Mouse (Mus musculus) lung, postnatal 0 days (tissue): Measurements from ENCODE around the gene Exoc7. TPM values are rescaled to one million over a fixed set of nuclear protein-coding genes. Genes with fewer than 3 reads are reported as not detected.

Experiments used
- ATAC-seq: fragments of 200-750 bp; cut with Nextera tagmentation; 2 replicates; pipeline ENCODE4 v1.8.0; 2017; ENCODE audit warnings: moderate library complexity
- DNase-seq: peaks from one replicate; pipeline ENCODE4 v3.0.0-alpha.2; 2016; ENCODE audit warnings: low spot score
- H3K27ac ChIP-seq: fragments of 300-500 bp; sonication (generic); 2 replicates; pipeline ENCODE4 v1.5.1; 2014; ENCODE audit warnings: antibody characterized with exemption, mild to moderate bottlenecking, low read length, mixed read lengths
- H3K27me3 ChIP-seq: fragments of 300-500 bp; sonication (generic); replicated peaks from 2 replicates; pipeline ENCODE4 v1.6.1; 2014; ENCODE audit warnings: low read length, mixed read lengths; ENCODE audit not compliant: insufficient read depth
- H3K36me3 ChIP-seq: fragments of 300-500 bp; sonication (generic); 2 replicates; pipeline ENCODE4 v1.6.1; 2014; ENCODE audit warnings: low read length, mixed read lengths; ENCODE audit not compliant: insufficient read depth
- H3K4me1 ChIP-seq: fragments of 300-500 bp; sonication (generic); 2 replicates; pipeline ENCODE4 v1.6.1; 2014; ENCODE audit warnings: antibody characterized with exemption, low read depth, low read length, mixed read lengths; ENCODE audit not compliant: insufficient read depth
- H3K4me2 ChIP-seq: fragments of 300-500 bp; sonication (generic); replicated peaks from 2 replicates; pipeline ENCODE4 v1.6.1; 2014; ENCODE audit warnings: low read depth, mild to moderate bottlenecking, low read length, moderate library complexity, mixed read lengths
- H3K4me3 ChIP-seq: fragments of 300-500 bp; sonication (generic); 2 replicates; pipeline ENCODE4 v1.5.1; 2014; ENCODE audit warnings: low read depth, low read length
- H3K9ac ChIP-seq: fragments of 300-500 bp; sonication (generic); replicated peaks from 2 replicates; pipeline ENCODE4 v1.6.1; 2014; ENCODE audit warnings: low read depth, mild to moderate bottlenecking
- H3K9me3 ChIP-seq: fragments of 300-500 bp; sonication (generic); 2 replicates; pipeline ENCODE4 v1.6.1; 2016; ENCODE audit warnings: low read length, mixed read lengths
- CTCF ChIP-seq: IDR thresholded peaks from 2 replicates; pipeline ENCODE4 v1.5.1; 2016; ENCODE audit warnings: antibody characterized with exemption, mild to moderate bottlenecking
- EP300 ChIP-seq: IDR thresholded peaks from 2 replicates; pipeline ENCODE4 v1.6.1; 2016; ENCODE audit warnings: antibody characterized with exemption, mild to moderate bottlenecking, control low read depth
- WGBS: fragments of 180-500 bp; shearing (Covaris S2); extraction: QIAGEN DNeasy Blood & Tissue Kit; methylation state at CpG from one replicate; pipeline ENCODE4 v1.1.7; 2014; 5-methylcytosine and 5-hydroxymethylcytosine counted together
- polyA plus RNA-seq: library from polyadenylated mRNA; unstranded; fragments of >200 nt; fragmentation: Nextera tagmentation; extraction: Ambion mirVana; gene quantifications from 2 replicates; pipeline ENCODE4 v1.2.1, GENCODE M21; 2015

Exoc7 gene
- polyA plus RNA-seq, 1 experiment from 2014 or later = 41.9 TPM

- no peaks in the 10 kb centered on the region for H3K27me3 ChIP-seq
- no peaks in the 10 kb centered on the region; the same call in 1 of the 2 replicates for H3K36me3 ChIP-seq
- peak; percentile 97 for DNase-seq
- H3K9ac ChIP-seq = peak within 1 kb of the TSS; percentile 79
- WGBS = under 1% methylated on average over 31 of the region's 32 CpGs
- peaks cover 5% of the 10 kb centered on the region; the same call in 1 of the 2 replicates for H3K4me1 ChIP-seq
- TF ChIP-seq CTCF = peak; percentile 50
- TF ChIP-seq EP300 = no peak
- ATAC-seq = peak; percentile 100
- H3K4me2 ChIP-seq = peak within 1 kb of the TSS; percentile 90
- no peaks in the 10 kb centered on the region for H3K9me3 ChIP-seq
- H3K27ac ChIP-seq = peak within 1 kb of the TSS; percentile 43
- H3K4me3 ChIP-seq = peak within 1 kb of the TSS; percentile 79
Measured at GRCm38 (mm10) chr11:116274045-116274666, 32.9 kb downstream of the Exoc7 start, which contains the start of gene Srp68. Srp68 (minus strand) TSS chr11:116274217.

- peak overlapping the region; percentile 79 for H3K9ac ChIP-seq
- peak overlapping the region; percentile 43; the same call in 1 of the 2 replicates for H3K27ac ChIP-seq
- peaks cover 5% of the 10 kb centered on the region; the same call in 1 of the 2 replicates for H3K4me1 ChIP-seq
- no peak for TF ChIP-seq EP300
- no peak for TF ChIP-seq CTCF
- DNase-seq = no peak
- peak; percentile 50 for ATAC-seq
- WGBS = under 1% methylated on average over 33 of the region's 39 CpGs
- H3K27me3 ChIP-seq = no peaks in the 10 kb centered on the region
- H3K36me3 ChIP-seq = no peaks in the 10 kb centered on the region; the same call in 1 of the 2 replicates
- H3K4me3 ChIP-seq = peak overlapping the region; percentile 79
- H3K4me2 ChIP-seq = peak overlapping the region; percentile 90
- no peaks in the 10 kb centered on the region for H3K9me3 ChIP-seq
Measured at GRCm38 (mm10) chr11:116273469-116274044, 33.5 kb downstream of the Exoc7 start.

GRCm38 (mm10) chr11:116272589-116273468 lies 34.2 kb downstream of the Exoc7 start:
- Histone ChIP-seq H3K9ac (peak overlapping the region; percentile 79), H3K4me1 (peaks cover 5% of the 10 kb centered on the region; the same call in 1 of the 2 replicates), H3K27me3 (no peaks in the 10 kb centered on the region), H3K27ac (no peak overlapping the region), H3K4me2 (peak overlapping the region; percentile 90), H3K4me3 (peak overlapping the region; percentile 79), H3K9me3 (no peaks in the 10 kb centered on the region), H3K36me3 (peaks cover 5% of the 10 kb centered on the region; the same call in 1 of the 2 replicates)
- 42% methylated on average over 12 of the region's 12 CpGs for WGBS
- no peak for DNase-seq
- no peak for ATAC-seq
- TF ChIP-seq CTCF = no peak
- no peak for TF ChIP-seq EP300

GRCm38 (mm10) chr11:116269560-116269959 lies 37.5 kb downstream of the Exoc7 start:
- Histone ChIP-seq H3K36me3 (peaks cover 19% of the 10 kb centered on the region; the same call in 1 of the 2 replicates), H3K9ac (no peak overlapping the region), H3K27me3 (no peaks in the 10 kb centered on the region), H3K27ac (no peak overlapping the region), H3K4me3 (no peak overlapping the region), H3K4me1 (peaks cover 5% of the 10 kb centered on the region; the same call in 1 of the 2 replicates), H3K9me3 (no peaks in the 10 kb centered on the region), H3K4me2 (no peak overlapping the region)
- 89% methylated on average over 8 of the region's 8 CpGs for WGBS
- TF ChIP-seq EP300 (no peak), CTCF (no peak)
- ATAC-seq (no peak), DNase-seq (no peak)

GRCm38 (mm10) chr11:116268313-116268712 lies 38.7 kb downstream of the Exoc7 start:
- Histone ChIP-seq H3K4me3 (no peak overlapping the region), H3K4me2 (no peak overlapping the region), H3K36me3 (peaks cover 29% of the 10 kb centered on the region), H3K9me3 (no peaks in the 10 kb centered on the region), H3K9ac (no peak overlapping the region), H3K27ac (no peak overlapping the region), H3K27me3 (no peaks in the 10 kb centered on the region), H3K4me1 (0 out of 2 replicates have a peak, but pooled peaks cover 5% of the 10 kb centered on the region)
- ATAC-seq (no peak), DNase-seq (no peak)
- WGBS = 97% methylated on average over 6 of the region's 6 CpGs
- TF ChIP-seq EP300 = no peak
- no peak for TF ChIP-seq CTCF

GRCm38 (mm10) chr11:116267637-116268036 lies 39.4 kb downstream of the Exoc7 start:
- Histone ChIP-seq H3K36me3 (peaks cover 36% of the 10 kb centered on the region), H3K4me1 (0 out of 2 replicates have a peak, but pooled peaks cover 2% of the 10 kb centered on the region), H3K4me3 (no peak overlapping the region), H3K9me3 (no peaks in the 10 kb centered on the region), H3K27ac (no peak overlapping the region), H3K27me3 (no peaks in the 10 kb centered on the region), H3K9ac (no peak overlapping the region), H3K4me2 (no peak overlapping the region)
- TF ChIP-seq EP300 (no peak), CTCF (peak; percentile 47)
- DNase-seq = peak; percentile 33
- WGBS = 83% methylated on average over 8 of the region's 8 CpGs
- ATAC-seq = no peak
